Mouse (Mus musculus): Measurements from ENCODE around the gene Zbtb45.

DNA sequence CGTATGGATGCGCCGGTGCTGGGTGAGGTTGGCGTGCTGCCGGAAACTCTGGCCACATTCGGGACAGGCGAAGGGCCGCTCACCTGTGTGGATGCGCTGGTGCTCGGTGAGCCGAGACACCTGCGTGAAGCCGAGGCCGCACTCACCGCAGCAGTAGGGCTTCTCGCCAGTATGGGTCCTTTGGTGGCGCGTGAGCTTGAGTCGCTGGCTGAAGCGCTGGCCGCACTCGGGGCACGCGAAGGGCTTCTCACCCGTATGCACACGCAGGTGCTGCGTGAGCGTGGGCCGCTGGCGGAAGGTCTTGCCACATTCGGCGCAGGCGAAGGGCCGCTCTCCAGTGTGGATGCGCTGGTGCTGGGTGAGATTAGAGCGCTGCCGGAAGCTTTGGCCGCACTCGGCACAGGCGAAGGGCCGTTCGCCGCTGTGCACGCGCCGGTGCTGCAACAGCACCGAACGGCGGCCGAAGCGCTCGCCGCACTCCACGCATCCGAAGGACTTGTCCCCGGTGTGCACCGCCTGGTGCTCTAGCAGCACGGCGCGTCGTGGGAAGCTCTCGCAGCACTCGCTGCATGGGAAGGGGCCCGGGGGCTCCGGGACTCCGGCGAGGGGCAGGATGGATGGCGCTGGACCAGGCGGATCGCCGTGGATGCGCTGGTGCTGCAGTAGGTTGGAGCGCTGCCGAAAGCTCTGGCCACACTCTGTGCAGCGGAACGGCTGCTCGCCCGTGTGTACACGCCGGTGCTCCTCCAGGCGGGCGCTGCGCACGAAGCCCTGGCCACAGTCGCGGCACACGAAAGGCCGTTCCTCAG, 33.8 kb upstream of the Zbtb45 start:
- TF ChIP-seq CTCF (IDR thresholded peaks at IDR 0.05) (0 out of 2 replicates have a peak, but pooled peaks have one; percentile 1), EP300 (IDR thresholded peaks at IDR 0.05) (no peak)
